Mouse (Mus musculus): ENCODE measurements at regions not wholly inside any gene's neighbourhood (a gene's known extent, or its start where the extent isn't known, plus 50 kb on each side); places are given as distances from the start of the nearest gene placed in this dataset.

- no peaks in the 10 kb centered on the region for H3K36me3 ChIP-seq (ENCODE audit: control insufficient read depth, insufficient read depth, low read length)
- no peak for ATAC-seq (ENCODE audit: low read depth)
These were observed 347.2 kb upstream of the Tmpo start for GRCm38 (mm10) chr10:91528305-91528704.

GRCm38 (mm10) chr10:91521168-91521567 lies 340.1 kb upstream of the Tmpo start:
- Histone ChIP-seq H3K36me3 (ENCODE audit: control insufficient read depth, insufficient read depth, low read length) (no peaks in the 10 kb centered on the region), H3K27ac (ENCODE audit: low read depth, low read length) (no peak overlapping the region), H3K27me3 (ENCODE audit: control insufficient read depth, insufficient read depth, low read length) (no peaks in the 10 kb centered on the region), H3K4me2 (ENCODE audit: low read depth, low read length) (no peak overlapping the region), H3K9me3 (ENCODE audit: control insufficient read depth, low read length) (no peaks in the 10 kb centered on the region), H3K4me1 (ENCODE audit: control insufficient read depth, insufficient read depth, low read length) (no peaks in the 10 kb centered on the region), H3K9ac (replicated peaks; ENCODE audit: low read depth, low read length) (no peak overlapping the region), H3K4me3 (ENCODE audit: low read depth, low read length) (no peak overlapping the region)
- no peak for ATAC-seq (ENCODE audit: low read depth)
- WGBS, result 85% methylated on average over 2 of the region's 2 CpGs

More at GRCm38 (mm10) chr10:91528305-91528704, 347.2 kb upstream of the Tmpo start:
- Histone ChIP-seq H3K4me3 (ENCODE audit: low read depth, low read length) (no peak overlapping the region), H3K4me1 (ENCODE audit: control insufficient read depth, insufficient read depth, low read length) (no peaks in the 10 kb centered on the region), H3K27me3 (ENCODE audit: control insufficient read depth, insufficient read depth, low read length) (no peaks in the 10 kb centered on the region), H3K27ac (ENCODE audit: low read depth, low read length) (no peak overlapping the region), H3K9me3 (ENCODE audit: control insufficient read depth, low read length) (no peaks in the 10 kb centered on the region), H3K9ac (replicated peaks; ENCODE audit: low read depth, low read length) (no peak overlapping the region), H3K4me2 (ENCODE audit: low read depth, low read length) (no peak overlapping the region)
- 94% methylated on average over 2 of the region's 2 CpGs for WGBS

GRCm38 (mm10) chr10:91515021-91515371 lies 333.9 kb upstream of the Tmpo start:
- 57% methylated on average over 2 of the region's 2 CpGs for WGBS
- ATAC-seq (ENCODE audit: low read depth), result no peak
- no peak overlapping the region for H3K4me2 ChIP-seq (ENCODE audit: low read depth, low read length)
- no peak overlapping the region for H3K4me3 ChIP-seq (ENCODE audit: low read depth, low read length)
- H3K27ac ChIP-seq (ENCODE audit: low read depth, low read length), result no peak overlapping the region
- H3K4me1 ChIP-seq (ENCODE audit: control insufficient read depth, insufficient read depth, low read length), result no peaks in the 10 kb centered on the region
- no peaks in the 10 kb centered on the region for H3K9me3 ChIP-seq (ENCODE audit: control insufficient read depth, low read length)
- H3K9ac ChIP-seq (replicated peaks; ENCODE audit: low read depth, low read length), result no peak overlapping the region
- no peaks in the 10 kb centered on the region for H3K27me3 ChIP-seq (ENCODE audit: control insufficient read depth, insufficient read depth, low read length)
- H3K36me3 ChIP-seq (ENCODE audit: control insufficient read depth, insufficient read depth, low read length), result no peaks in the 10 kb centered on the region

DNA sequence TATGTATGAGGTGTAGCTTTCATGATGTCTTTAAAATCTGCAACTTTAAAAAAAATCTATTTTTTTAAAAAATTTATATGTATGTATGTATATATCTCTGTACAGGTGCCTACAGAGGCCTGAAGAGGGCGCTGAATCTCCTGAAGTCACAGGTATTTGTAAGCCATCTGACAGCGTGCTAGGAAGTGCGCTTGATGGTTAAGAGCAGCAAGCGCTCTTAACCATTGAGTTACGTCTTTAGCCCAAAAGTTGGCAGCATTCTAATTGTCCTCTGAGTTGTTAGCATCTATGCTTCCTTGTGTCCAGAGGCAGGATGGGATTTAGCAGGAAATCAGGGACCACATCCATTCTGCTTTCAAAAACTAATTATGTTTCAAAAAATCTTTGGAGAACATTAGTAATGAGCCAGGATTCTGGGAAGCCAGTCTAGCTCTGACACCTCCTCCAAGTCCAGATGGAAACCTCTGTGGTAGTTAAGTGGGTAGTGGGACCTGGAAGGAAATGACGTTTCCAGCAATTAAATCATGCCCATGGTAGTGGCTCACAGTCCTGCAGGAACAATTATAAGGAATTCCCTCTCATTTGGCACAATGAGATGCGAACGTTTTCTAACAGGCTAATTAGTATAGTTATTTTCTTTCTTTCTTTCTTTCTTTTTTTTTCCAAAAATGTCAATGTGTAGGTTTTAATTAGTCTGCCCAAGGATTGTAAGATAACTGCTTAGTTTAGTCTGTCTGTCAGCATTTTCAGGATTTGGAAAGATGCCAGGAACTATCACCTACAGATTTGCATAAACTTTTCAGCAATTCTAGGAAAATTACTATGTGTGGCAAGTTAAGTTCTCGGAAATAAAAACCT lies 333.3 kb upstream of the Tmpo start:
- ATAC-seq (ENCODE audit: low read depth), result no peak
- no peak overlapping the region for H3K4me2 ChIP-seq (ENCODE audit: low read depth, low read length)
- H3K27ac ChIP-seq (ENCODE audit: low read depth, low read length), result no peak overlapping the region
- WGBS, result 78% methylated on average over 9 of the region's 9 CpGs
- H3K4me1 ChIP-seq (ENCODE audit: control insufficient read depth, insufficient read depth, low read length), result no peaks in the 10 kb centered on the region
- H3K4me3 ChIP-seq (ENCODE audit: low read depth, low read length), result no peak overlapping the region
- no peak overlapping the region for H3K9ac ChIP-seq (replicated peaks; ENCODE audit: low read depth, low read length)
- H3K27me3 ChIP-seq (ENCODE audit: control insufficient read depth, insufficient read depth, low read length), result no peaks in the 10 kb centered on the region
- H3K36me3 ChIP-seq (ENCODE audit: control insufficient read depth, insufficient read depth, low read length), result no peaks in the 10 kb centered on the region
- no peaks in the 10 kb centered on the region for H3K9me3 ChIP-seq (ENCODE audit: control insufficient read depth, low read length)

DNA sequence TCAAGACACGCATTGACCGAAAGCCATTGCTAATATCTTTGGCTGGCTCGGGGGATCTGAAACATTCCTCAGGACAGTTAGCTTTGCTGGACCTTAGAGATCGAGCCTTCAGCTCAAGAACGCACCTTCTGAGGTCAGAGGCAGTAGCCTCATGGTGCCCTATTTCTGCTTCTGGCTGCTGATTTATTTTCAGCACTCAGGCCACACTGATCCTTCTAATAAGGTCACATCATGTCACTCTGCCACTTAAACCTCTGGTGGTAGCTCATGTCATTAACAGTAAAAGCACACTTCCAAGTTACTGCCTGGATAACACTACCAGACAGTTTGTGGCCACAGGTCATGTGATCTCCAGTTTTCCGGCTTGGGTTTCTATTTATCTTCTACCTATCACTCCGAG lies 325.9 kb upstream of the Tmpo start:
- Histone ChIP-seq H3K4me2 (ENCODE audit: low read depth, low read length) (no peak overlapping the region), H3K36me3 (ENCODE audit: control insufficient read depth, insufficient read depth, low read length) (no peaks in the 10 kb centered on the region), H3K9me3 (ENCODE audit: control insufficient read depth, low read length) (no peaks in the 10 kb centered on the region), H3K9ac (replicated peaks; ENCODE audit: low read depth, low read length) (no peak overlapping the region), H3K27me3 (ENCODE audit: control insufficient read depth, insufficient read depth, low read length) (no peaks in the 10 kb centered on the region), H3K27ac (ENCODE audit: low read depth, low read length) (no peak overlapping the region), H3K4me1 (ENCODE audit: control insufficient read depth, insufficient read depth, low read length) (no peaks in the 10 kb centered on the region), H3K4me3 (ENCODE audit: low read depth, low read length) (no peak overlapping the region)
- WGBS, result 92% methylated on average over 7 of the region's 7 CpGs
- ATAC-seq (ENCODE audit: low read depth), result no peak

DNA sequence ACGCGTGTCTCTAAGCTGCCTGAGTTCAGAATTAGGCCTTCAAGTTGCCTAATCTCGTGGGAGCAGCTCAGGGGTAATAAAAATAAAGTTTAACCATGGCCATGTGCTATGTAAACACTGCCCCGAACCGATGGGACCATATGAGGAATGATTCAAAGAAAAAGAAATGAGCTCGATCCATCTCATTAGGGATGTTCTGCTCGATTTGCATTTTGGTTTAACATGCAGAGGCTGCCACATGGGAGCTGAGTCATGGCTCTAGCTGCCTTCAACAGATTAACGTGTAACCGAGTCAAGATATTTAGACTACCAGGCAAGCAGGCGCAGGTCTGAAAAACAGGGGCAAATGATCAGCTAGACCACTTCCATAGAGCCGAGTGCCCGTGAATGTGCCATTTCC lies 323.8 kb upstream of the Tmpo start:
- no peak for ATAC-seq (ENCODE audit: low read depth)
- Histone ChIP-seq H3K27me3 (ENCODE audit: control insufficient read depth, insufficient read depth, low read length) (no peaks in the 10 kb centered on the region), H3K4me2 (ENCODE audit: low read depth, low read length) (no peak overlapping the region), H3K9ac (replicated peaks; ENCODE audit: low read depth, low read length) (no peak overlapping the region), H3K9me3 (ENCODE audit: control insufficient read depth, low read length) (no peaks in the 10 kb centered on the region), H3K4me3 (ENCODE audit: low read depth, low read length) (no peak overlapping the region), H3K4me1 (ENCODE audit: control insufficient read depth, insufficient read depth, low read length) (no peaks in the 10 kb centered on the region), H3K36me3 (ENCODE audit: control insufficient read depth, insufficient read depth, low read length) (no peaks in the 10 kb centered on the region), H3K27ac (ENCODE audit: low read depth, low read length) (no peak overlapping the region)
- WGBS, result 62% methylated on average over 12 of the region's 12 CpGs

- H3K36me3 ChIP-seq (ENCODE audit: control insufficient read depth, insufficient read depth, low read length), result no peaks in the 10 kb centered on the region
- no peak overlapping the region for H3K27ac ChIP-seq (ENCODE audit: low read depth, low read length)
- no peak overlapping the region for H3K9ac ChIP-seq (replicated peaks; ENCODE audit: low read depth, low read length)
- no peak overlapping the region for H3K4me2 ChIP-seq (ENCODE audit: low read depth, low read length)
- H3K4me1 ChIP-seq (ENCODE audit: control insufficient read depth, insufficient read depth, low read length), result no peaks in the 10 kb centered on the region
- no peaks in the 10 kb centered on the region for H3K27me3 ChIP-seq (ENCODE audit: control insufficient read depth, insufficient read depth, low read length)
- 86% methylated on average over 4 of the region's 4 CpGs for WGBS
- H3K4me3 ChIP-seq (ENCODE audit: low read depth, low read length), result no peak overlapping the region
- ATAC-seq (ENCODE audit: low read depth), result no peak
- H3K9me3 ChIP-seq (ENCODE audit: control insufficient read depth, low read length), result no peaks in the 10 kb centered on the region
These were observed 317.4 kb upstream of the Tmpo start for GRCm38 (mm10) chr10:91498543-91498942.

DNA sequence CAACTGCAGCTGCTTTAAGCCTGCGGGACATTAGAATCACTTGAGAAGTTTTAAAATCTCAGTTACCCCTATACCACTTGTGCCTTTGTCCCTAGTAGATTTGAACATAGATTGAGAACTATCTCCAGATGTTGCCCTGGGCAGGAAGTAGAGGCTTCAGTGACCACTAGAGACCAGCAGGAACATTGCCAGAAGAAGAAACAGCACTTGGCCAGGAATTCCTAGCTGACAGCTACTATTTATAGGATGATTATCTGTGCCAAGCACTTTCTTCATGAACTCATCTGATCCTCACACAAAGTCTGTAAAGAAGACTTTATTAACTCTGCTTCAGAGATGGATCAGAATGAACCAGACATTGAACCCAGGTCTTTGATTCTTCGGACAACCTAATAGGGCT lies 283.6 kb upstream of the Tmpo start:
- Histone ChIP-seq H3K4me1 (ENCODE audit: control insufficient read depth, insufficient read depth, low read length) (no peaks in the 10 kb centered on the region), H3K9ac (replicated peaks; ENCODE audit: low read depth, low read length) (no peak overlapping the region), H3K27me3 (ENCODE audit: control insufficient read depth, insufficient read depth, low read length) (no peaks in the 10 kb centered on the region), H3K4me2 (ENCODE audit: low read depth, low read length) (no peak overlapping the region), H3K9me3 (ENCODE audit: control insufficient read depth, low read length) (no peaks in the 10 kb centered on the region), H3K36me3 (ENCODE audit: control insufficient read depth, insufficient read depth, low read length) (no peaks in the 10 kb centered on the region), H3K27ac (ENCODE audit: low read depth, low read length) (no peak overlapping the region), H3K4me3 (ENCODE audit: low read depth, low read length) (no peak overlapping the region)
- 93% methylated on average over 2 of the region's 2 CpGs for WGBS
- no peak for ATAC-seq (ENCODE audit: low read depth)

DNA sequence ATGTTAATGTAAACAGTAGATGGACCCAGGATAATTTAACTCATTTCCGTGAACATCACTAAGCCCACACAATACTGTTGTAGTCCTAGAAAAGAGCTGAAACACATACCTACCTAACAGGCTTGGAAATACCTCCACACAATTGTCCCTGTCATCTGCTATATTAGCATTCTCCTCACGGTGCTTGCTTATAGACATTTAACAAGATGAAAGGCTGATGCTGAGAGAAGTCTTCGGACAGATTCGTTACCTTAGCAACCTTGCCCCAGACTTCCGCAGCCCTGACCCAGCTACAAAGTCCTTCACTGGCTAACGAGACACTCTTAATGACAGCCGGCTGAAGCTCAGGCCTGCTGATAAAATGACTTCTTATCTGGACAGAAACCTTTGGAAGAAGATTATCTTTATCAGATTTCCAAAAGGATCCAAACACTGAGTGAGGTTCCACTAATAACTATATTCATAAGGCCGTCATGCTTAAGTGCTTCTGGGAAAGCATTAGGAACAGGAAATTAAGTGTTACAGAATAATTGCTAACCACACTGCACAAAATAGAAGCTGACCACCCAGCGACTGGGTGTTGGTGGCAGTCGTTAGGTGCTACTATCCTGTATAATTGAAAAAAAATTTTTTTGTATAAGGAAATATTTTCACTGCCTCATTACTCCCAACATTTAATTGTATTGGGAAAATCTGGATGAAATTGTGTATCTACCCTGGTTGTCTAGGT lies 267.0 kb upstream of the Tmpo start:
- Histone ChIP-seq H3K4me2 (ENCODE audit: low read depth, low read length) (no peak overlapping the region), H3K27ac (ENCODE audit: low read depth, low read length) (peak overlapping the region; percentile 44; the same call in 1 of the 2 replicates)

More for the DNA sequence above, 267.0 kb upstream of the Tmpo start:
- 31% methylated on average over 10 of the region's 10 CpGs for WGBS
- H3K36me3 ChIP-seq (ENCODE audit: control insufficient read depth, insufficient read depth, low read length), result no peaks in the 10 kb centered on the region
- H3K9me3 ChIP-seq (ENCODE audit: control insufficient read depth, low read length), result no peaks in the 10 kb centered on the region
- H3K4me3 ChIP-seq (ENCODE audit: low read depth, low read length), result no peak overlapping the region
- ATAC-seq (ENCODE audit: low read depth), result peak; percentile 49; the same call in 1 of the 2 replicates
- no peak overlapping the region for H3K9ac ChIP-seq (replicated peaks; ENCODE audit: low read depth, low read length)
- no peaks in the 10 kb centered on the region for H3K27me3 ChIP-seq (ENCODE audit: control insufficient read depth, insufficient read depth, low read length)
- peaks cover 5% of the 10 kb centered on the region; the same call in 1 of the 2 replicates for H3K4me1 ChIP-seq (ENCODE audit: control insufficient read depth, insufficient read depth, low read length)

All from neural tube, embryonic 14.5 days (tissue).